Mouse (Mus musculus) stomach, postnatal 0 days (tissue): ENCODE results near the gene Hcls1.

Experiments
- CTCF ChIP-seq: IDR thresholded peaks from 2 replicates; pipeline ENCODE4 v1.5.1; 2016; ENCODE audit warnings: antibody characterized with exemption, low read depth, mild to moderate bottlenecking, moderate library complexity
- EP300 ChIP-seq: optimal IDR thresholded peaks from 2 replicates; pipeline ENCODE3; 2016; ENCODE audit warnings: antibody characterized with exemption

- TF ChIP-seq CTCF (no peak), EP300 (no peak)
Measured at GRCm38 (mm10) chr16:36890559-36890958, 44.2 kb upstream of the Hcls1 start.
